Mouse (Mus musculus) layer of hippocampus, adult 6 months (tissue): ENCODE data around the gene Plbd2. TPM values are rescaled to one million over a fixed set of nuclear protein-coding genes. Genes with fewer than 3 reads are reported as not detected.

Source experiments
- long read RNA-seq, 2 experiments: library from polyadenylated mRNA; unstranded; transcript quantifications; one replicate each; pipeline ENCODE4 v2.0.0; 2019 to 2020
- polyA plus RNA-seq: library from polyadenylated mRNA; unstranded; fragments of <200 nt; fragmentation: Nextera tagmentation; gene quantifications from 2 replicates; pipeline ENCODE4 v1.2.3, GENCODE M21; 2021

Plbd2 gene
- 16.2 and 17.2 TPM in 2 replicates for polyA plus RNA-seq
- long read RNA-seq, experiment 1, full-length matches to known transcripts, result 30 of 41 reads
- long read RNA-seq, experiment 1, partial matches to known transcripts, result 4 of 41 reads
- long read RNA-seq, experiment 1, other reads (novel, unspliced or antisense), result 7 of 41 reads
- long read RNA-seq, experiment 2, full-length matches to known transcripts, result 192 of 221 reads
- long read RNA-seq, experiment 2, partial matches to known transcripts, result 5 of 221 reads
- long read RNA-seq, experiment 2, other reads (novel, unspliced or antisense), result 24 of 221 reads

DNA sequence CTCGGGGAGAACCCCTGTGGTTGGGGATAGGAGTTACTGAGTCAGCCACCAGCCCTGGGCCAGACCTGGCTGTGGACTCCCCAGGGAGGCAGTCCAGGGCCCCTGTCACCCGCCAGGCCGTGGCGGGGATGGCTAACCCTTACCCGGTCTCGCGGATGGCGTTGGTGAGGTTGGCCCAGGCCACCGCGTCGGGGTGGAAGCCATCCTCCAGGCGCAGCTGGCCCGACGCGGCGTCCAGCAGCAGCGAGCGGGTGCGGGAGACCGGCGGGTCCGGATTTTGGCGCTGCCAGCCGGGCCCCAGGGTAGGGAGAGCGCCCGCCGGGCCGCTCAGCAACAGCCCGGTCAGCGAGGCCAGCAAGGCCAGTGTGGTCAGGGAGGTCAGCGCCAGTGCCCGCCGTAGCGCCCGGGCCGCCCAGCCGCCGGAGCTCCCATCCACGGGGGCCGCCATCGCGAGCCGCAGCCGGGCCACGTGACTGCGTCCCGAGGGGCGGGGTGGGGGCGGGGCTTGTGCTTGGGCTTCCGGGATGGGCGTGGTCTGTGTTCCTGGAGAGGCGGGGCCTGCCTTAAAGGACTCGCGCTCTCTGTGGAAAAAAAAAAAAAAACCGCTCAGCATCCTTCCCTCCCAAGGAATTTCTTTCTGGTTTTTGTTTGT, at the start of gene Plbd2:
Gene Plbd2 (minus strand): TSS at position 482 of the 652 bp plus-strand sequence.

DNA sequence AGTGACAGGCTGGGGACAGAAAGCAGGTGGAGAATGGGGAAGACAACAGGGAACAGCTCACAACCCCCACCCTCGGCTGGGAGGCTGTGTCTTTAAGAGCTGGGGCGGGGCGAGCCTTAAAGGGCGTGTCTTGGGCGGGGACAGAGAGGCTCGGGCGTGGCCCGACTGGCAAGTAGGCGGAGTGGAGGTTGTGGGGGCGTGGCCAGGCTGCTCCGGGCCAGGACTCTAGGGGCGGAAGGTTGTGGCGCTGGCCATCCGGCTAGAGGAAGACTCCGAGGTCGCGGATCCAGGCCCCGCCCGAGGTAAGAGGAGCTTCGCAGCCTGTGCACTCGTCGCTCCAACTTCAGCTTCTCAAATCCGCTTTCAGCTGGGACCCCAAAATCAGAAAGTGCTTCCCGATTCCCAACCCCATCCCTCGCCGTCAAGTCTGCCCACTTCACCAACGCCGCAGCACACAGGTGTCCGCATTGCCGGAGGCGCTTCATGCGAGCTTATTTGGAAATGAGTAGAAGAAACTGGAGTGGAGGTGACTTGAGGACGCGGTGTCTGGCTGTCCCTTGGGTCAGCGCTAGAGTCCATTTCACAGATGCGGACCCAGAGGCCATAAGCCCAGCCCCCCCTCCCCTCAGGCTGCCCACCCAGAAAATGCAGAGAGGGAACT, 7.7 kb upstream of the Plbd2 start, which contains the start of gene Slc8b1:
Gene Slc8b1 (plus strand): TSS at position 187 of the 661 bp plus-strand sequence.

DNA sequence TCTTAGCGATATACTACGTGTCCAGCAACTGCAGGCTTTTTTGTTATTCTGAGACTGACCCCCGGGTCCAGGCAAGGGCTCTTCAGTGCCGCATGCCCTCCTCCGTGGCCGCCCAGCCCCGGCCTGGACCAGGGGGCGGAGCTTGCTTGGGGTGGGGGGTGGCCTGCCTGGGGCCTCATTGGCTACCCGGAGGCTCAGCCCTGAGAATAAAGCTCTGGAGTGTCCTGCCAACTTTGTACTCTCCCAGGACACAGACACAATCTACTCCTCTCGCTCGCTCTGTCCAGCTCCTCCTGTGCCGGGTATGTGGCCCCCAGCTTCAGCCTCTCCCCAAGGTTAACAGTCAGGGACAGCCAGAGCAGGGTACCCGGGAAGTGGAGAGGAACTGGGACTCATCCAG, 27.1 kb downstream of the Plbd2 start, which contains the start of gene Sds:
Gene Sds (plus strand): TSS at position 231 of the 400 bp plus-strand sequence.

DNA sequence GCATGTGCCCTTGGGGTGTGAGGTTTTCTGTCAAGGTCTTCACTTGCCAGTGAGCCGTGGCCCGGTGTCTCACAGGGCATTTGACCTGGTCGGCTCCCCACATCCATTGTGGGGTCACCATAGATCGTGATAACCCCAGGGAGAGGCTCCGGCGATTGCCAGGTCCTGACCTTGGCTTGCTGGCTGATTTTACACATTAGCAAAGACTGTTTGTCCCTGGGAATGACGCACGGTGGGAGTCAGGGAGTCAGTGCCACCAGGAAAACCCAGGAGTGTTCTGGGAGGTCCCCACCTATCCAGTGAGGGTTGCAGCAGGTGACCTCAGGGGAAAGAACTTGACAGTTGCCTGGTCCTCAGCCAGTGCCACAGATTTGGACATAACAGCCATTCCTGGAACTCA, 30.7 kb downstream of the Plbd2 start, which contains the start of gene Sdsl:
Gene Sdsl (minus strand): TSS at position 41 of the 400 bp plus-strand sequence.

Other genes starting within 250 kb of the Plbd2 start
- 0.19 and 0.20 TPM in 2 replicates for gene Lhx5, start 71.9 kb downstream of the Plbd2 start, polyA plus RNA-seq
- 15.5 and 16.1 TPM in 2 replicates for gene Sdsl, start 30.8 kb downstream of the Plbd2 start, polyA plus RNA-seq
- gene Sds, start 27.1 kb downstream of the Plbd2 start, polyA plus RNA-seq, result 0.34 and 0.35 TPM in 2 replicates
- gene Slc8b1, start 7.5 kb upstream of the Plbd2 start, polyA plus RNA-seq, result 4.0 and 6.6 TPM in 2 replicates
- gene Tpcn1, start 85.0 kb upstream of the Plbd2 start, polyA plus RNA-seq, result 20.8 and 21.8 TPM in 2 replicates
- 0.94 and 1.9 TPM in 2 replicates for gene Iqcd, start 85.4 kb upstream of the Plbd2 start, polyA plus RNA-seq
- 17.6 and 21.9 TPM in 2 replicates for gene Rita1, start 109.0 kb upstream of the Plbd2 start, polyA plus RNA-seq
- 18.5 and 19.4 TPM in 2 replicates for gene Ddx54, start 109.1 kb upstream of the Plbd2 start, polyA plus RNA-seq
- 0.36 and 0.54 TPM in 2 replicates for gene Cfap73, start 130.6 kb upstream of the Plbd2 start, polyA plus RNA-seq
- gene Rasal1, start 145.2 kb upstream of the Plbd2 start, polyA plus RNA-seq, result 48.3 and 57.1 TPM in 2 replicates
- 16.9 and 20.6 TPM in 2 replicates for gene Dtx1, start 208.3 kb upstream of the Plbd2 start, polyA plus RNA-seq
- 0.16 and 0.26 TPM in 2 replicates for gene Oas2, start 246.2 kb upstream of the Plbd2 start, polyA plus RNA-seq